Mouse (Mus musculus) heart, adult 11 months (tissue): ENCODE data around the gene Cwc15.

Experiments
- DNase-seq: peaks from one replicate; pipeline ENCODE4 v3.0.0; 2022

Gene Cwc15

GRCm38 (mm10) chr9:14558332-14558731 is 57.9 kb downstream of the Cwc15 start:
- peak; percentile 81 for DNase-seq

- DNase-seq = peak; percentile 93
Measured at GRCm38 (mm10) chr9:14559430-14559829, 59.0 kb downstream of the Cwc15 start.

- peak; percentile 65 for DNase-seq
Measured at GRCm38 (mm10) chr9:14559996-14560395, 59.6 kb downstream of the Cwc15 start.
